Mouse (Mus musculus) hindbrain, embryonic 13.5 days (tissue): ENCODE results near the gene Tmem131. TPM values are rescaled to one million over a fixed set of nuclear protein-coding genes. Genes with fewer than 3 reads are reported as not detected.

Source experiments
- ATAC-seq: fragments of 200-750 bp; cut with Nextera tagmentation; 2 replicates; pipeline ENCODE4 v1.8.0; 2017; ENCODE audit warnings: moderate TSS enrichment; ENCODE audit not compliant: low FRiP score
- H3K27ac ChIP-seq: fragments of 300-500 bp; sonication (generic); 2 replicates; pipeline ENCODE4 v1.5.1; 2015; ENCODE audit warnings: inconsistent platforms, mild to moderate bottlenecking, moderate library complexity
- H3K27me3 ChIP-seq: fragments of 300-500 bp; sonication (generic); 2 replicates; pipeline ENCODE4 v1.6.1; 2015; ENCODE audit warnings: mild to moderate bottlenecking, inconsistent platforms
- H3K36me3 ChIP-seq: fragments of 300-500 bp; sonication (generic); 2 replicates; pipeline ENCODE4 v1.6.1; 2015; ENCODE audit warnings: mild to moderate bottlenecking, inconsistent platforms
- H3K4me1 ChIP-seq: fragments of 300-500 bp; sonication (generic); replicated peaks from 2 replicates; pipeline ENCODE4 v1.6.1; 2015; ENCODE audit warnings: inconsistent platforms
- H3K4me2 ChIP-seq: fragments of 300-500 bp; sonication (generic); 2 replicates; pipeline ENCODE4 v1.6.1; 2015; ENCODE audit warnings: inconsistent platforms, mild to moderate bottlenecking, moderate library complexity
- H3K4me3 ChIP-seq: fragments of 300-500 bp; sonication (generic); 2 replicates; pipeline ENCODE4 v1.5.1; 2015; ENCODE audit warnings: mild to moderate bottlenecking, inconsistent platforms
- H3K9ac ChIP-seq: fragments of 300-500 bp; sonication (generic); 2 replicates; pipeline ENCODE4 v1.6.1; 2015; ENCODE audit warnings: mild to moderate bottlenecking, inconsistent platforms
- H3K9me3 ChIP-seq: fragments of 300-500 bp; sonication (generic); 2 replicates; pipeline ENCODE4 v1.6.1; 2016; ENCODE audit warnings: inconsistent platforms
- WGBS: fragments of 180-500 bp; shearing (Covaris S2); methylation state at CpG from one replicate; pipeline ENCODE4 v1.1.7; 2015; 5-methylcytosine and 5-hydroxymethylcytosine counted together
- polyA plus RNA-seq: library from polyadenylated mRNA; unstranded; fragments of >200 nt; fragmentation: Nextera tagmentation; extraction: Ambion mirVana; gene quantifications from 2 replicates; pipeline ENCODE4 v1.2.1, GENCODE M21; 2015

Tmem131 gene
- polyA plus RNA-seq, 1 experiment from 2014 or later = 11.6 TPM

DNA sequence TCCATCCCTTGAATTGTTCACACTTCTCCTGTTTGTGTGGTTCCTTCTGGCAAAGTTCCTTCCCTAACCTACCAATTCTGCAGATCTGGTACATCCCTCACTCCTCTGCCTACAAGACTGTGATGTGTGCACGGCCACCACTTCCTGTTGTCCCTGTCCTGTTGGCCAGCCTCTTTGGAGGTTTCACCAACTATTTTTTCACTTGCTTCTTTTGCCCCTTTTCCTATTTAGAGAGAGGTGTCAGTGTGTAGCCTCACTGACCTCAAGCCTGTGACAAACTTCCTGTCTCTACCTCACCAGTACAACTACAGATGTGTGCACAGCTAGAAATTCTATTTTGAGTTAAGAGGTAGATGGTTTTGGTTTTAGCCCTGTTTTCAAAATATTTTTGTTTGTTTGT is 136.4 kb downstream of the Tmem131 start:
- H3K9me3 ChIP-seq = no peaks in the 10 kb centered on the region

DNA sequence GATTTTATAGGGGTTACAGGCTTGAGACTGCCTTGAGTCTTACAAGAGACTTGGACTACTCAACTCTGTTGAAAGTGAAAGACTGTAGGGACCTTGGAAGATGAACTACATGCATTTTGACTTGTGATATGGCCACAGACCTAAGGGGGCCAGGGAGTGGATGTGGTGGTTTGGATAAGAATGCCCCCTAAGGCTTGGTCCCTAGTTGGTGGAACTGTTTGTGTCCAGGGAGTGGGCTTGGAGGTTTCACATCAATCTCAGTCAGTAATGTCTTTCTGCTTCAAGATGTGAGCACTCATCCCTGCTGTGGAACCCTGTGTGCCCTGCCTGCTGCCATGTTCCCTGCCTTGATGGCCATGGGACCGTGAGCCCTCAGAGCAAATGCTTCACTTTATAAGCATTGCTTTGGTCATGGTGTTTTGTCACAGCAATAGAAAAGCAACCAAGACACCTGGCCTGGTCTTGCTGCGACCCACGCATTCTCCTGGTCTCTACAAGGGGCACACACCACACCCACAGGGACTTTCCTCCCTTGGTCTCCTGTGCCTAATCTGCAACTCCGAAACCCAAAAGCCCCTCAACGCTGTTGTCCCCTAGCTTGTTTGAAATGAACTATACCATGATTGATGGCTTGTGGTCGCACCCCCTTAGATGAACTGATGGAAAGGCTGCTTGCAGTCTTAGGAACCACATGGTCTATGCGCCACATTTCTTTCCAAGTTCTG is 137.1 kb downstream of the Tmem131 start:
- Histone ChIP-seq H3K27me3 (no peaks in the 10 kb centered on the region), H3K4me1 (no peaks in the 10 kb centered on the region), H3K4me2 (no peak overlapping the region), H3K9ac (no peak overlapping the region), H3K9me3 (no peaks in the 10 kb centered on the region), H3K36me3 (peaks cover 91% of the 10 kb centered on the region), H3K27ac (no peak overlapping the region), H3K4me3 (no peak overlapping the region)
- WGBS = 94% methylated on average over 7 of the region's 7 CpGs
- ATAC-seq = no peak

More for the DNA sequence above, 136.4 kb downstream of the Tmem131 start:
- Histone ChIP-seq H3K4me1 (no peaks in the 10 kb centered on the region), H3K4me3 (no peak overlapping the region), H3K27ac (no peak overlapping the region), H3K4me2 (no peak overlapping the region), H3K9ac (no peak overlapping the region), H3K36me3 (peaks cover 91% of the 10 kb centered on the region), H3K27me3 (no peaks in the 10 kb centered on the region)
- ATAC-seq = no peak
- WGBS = 95% methylated on average over 1 of the region's 1 CpGs

DNA sequence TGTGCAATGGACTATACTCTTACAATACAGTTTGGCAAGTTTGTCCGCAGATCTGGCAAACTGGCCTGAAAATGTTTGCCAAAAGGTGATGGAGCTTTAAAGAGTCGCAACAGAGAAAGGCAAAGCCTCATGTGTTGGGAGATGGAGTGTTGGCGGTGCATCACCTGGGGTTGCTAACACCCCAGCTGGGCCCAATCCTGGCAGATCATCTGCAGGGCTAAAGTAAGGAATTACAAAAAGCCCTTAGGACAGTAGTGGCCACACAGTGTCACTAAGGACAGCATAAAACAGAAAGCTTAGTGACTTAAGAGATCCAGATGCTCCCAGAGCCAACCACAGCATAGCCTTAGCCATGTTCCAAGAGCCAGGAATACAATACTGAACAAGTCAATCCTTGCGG is 138.6 kb downstream of the Tmem131 start:
- WGBS = over 99% methylated on average over 4 of the region's 4 CpGs
- Histone ChIP-seq H3K4me3 (no peak overlapping the region), H3K4me1 (no peaks in the 10 kb centered on the region), H3K9ac (no peak overlapping the region), H3K27ac (peak overlapping the region; percentile 26; the same call in 1 of the 2 replicates), H3K9me3 (no peaks in the 10 kb centered on the region), H3K36me3 (peaks cover 89% of the 10 kb centered on the region), H3K4me2 (no peak overlapping the region), H3K27me3 (no peaks in the 10 kb centered on the region)
- ATAC-seq = no peak

DNA sequence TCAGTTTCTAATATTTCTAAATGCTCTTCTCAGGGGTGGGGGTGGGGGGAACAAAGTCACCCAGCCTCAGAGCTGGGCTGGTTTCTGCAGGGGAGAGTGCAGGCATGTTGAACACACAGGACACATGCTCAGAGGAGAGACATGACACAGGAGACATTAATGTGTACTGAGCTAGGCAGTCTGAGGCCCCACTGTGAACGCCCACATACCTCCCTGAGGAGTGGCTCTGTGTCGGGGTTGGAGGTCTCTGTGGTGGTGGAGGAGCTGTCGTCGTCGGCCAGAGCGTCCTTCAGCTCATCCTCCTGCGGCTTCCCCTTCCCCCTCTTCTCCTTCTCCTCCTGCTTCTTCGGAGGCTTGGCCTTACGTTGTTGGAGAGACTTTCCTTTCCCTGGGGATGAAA is 139.2 kb downstream of the Tmem131 start:
- ATAC-seq = no peak
- WGBS = 84% methylated on average over 9 of the region's 9 CpGs

DNA sequence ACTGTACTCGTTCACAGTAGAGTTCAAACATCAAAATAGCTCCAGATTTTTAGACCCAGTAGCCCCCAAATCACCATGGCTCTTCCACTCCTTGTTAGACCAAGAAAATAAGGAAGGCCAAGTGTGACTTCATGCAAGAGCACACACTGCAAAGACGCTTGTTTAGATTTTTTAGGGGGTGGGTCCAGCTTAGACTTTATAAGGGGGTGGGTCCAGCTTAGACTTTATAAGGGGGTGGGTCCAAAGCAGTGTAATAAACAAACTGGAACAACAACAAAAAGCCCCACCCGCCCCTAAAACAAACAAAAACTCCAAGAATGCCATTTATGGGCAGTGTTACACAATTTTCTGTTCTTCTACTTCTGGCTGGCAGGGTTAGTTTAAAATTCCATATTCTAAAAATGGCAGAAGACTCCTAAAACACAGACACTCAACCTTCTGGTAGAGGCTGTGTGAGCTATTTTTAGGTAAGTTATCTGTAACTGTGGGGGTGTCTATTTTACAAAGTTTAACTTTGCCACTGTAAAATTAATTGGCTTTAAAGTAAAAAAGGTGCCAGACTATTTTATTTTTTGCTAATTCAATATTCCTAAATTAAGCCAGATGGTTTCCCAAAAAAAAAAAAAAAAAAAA is 143.0 kb downstream of the Tmem131 start:
- H3K4me3 ChIP-seq = no peak overlapping the region
- no peak for ATAC-seq
- WGBS = 87% methylated on average over 3 of the region's 3 CpGs

More for the DNA sequence above, 139.2 kb downstream of the Tmem131 start:
- no peaks in the 10 kb centered on the region for H3K27me3 ChIP-seq
- H3K9ac ChIP-seq = no peak overlapping the region
- no peak overlapping the region for H3K27ac ChIP-seq
- H3K9me3 ChIP-seq = no peaks in the 10 kb centered on the region
- no peaks in the 10 kb centered on the region for H3K4me1 ChIP-seq
- no peak overlapping the region for H3K4me2 ChIP-seq
- H3K4me3 ChIP-seq = no peak overlapping the region
- H3K36me3 ChIP-seq = peaks cover 89% of the 10 kb centered on the region

DNA sequence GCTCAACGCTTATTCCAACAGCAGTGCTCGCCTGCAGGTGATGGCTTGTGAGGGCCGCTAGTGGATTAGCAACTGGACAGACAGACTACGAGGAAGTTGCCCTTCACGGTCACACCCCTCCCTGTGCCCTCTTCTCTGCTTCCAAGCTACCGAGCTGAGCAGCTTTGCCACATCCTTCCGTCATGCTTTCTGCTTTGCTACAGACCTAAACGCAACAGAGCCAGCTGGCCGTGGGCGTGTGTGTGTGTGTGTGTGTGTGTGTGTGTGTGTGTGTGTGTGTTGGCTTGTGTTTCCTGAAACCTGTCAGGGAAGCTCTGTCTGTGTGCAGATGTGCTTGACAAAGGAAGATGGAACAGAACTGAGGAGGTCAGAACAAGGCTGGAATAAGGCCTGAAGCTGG is 146.0 kb downstream of the Tmem131 start:
- 90% methylated on average over 9 of the region's 10 CpGs for WGBS
- no peak for ATAC-seq

More for the DNA sequence above, 143.0 kb downstream of the Tmem131 start:
- Histone ChIP-seq H3K27ac (no peak overlapping the region), H3K36me3 (peaks cover 92% of the 10 kb centered on the region), H3K9me3 (no peaks in the 10 kb centered on the region), H3K4me1 (no peaks in the 10 kb centered on the region), H3K9ac (no peak overlapping the region), H3K4me2 (no peak overlapping the region), H3K27me3 (no peaks in the 10 kb centered on the region)

DNA sequence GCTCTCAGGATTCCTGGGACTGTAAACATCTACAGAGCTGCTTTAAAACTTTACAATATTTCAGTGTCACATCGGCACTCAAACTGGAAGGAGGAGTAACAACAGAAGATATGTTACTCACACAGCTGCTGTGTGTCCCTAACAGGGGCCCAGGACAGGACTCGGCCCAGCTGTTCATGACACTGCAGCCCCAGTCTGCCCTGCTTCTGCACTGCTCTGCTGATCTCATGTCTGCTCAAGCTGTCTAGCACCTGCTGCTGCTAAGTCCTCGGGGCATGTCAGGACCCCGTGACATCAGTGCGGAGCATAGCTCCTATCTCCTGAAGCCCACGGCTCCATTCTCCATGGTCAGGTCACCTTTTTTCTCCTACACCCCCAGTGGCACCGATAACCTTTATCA is 146.8 kb downstream of the Tmem131 start:
- no peak for ATAC-seq
- no peak overlapping the region for H3K4me3 ChIP-seq
- H3K4me2 ChIP-seq = no peak overlapping the region
- H3K27ac ChIP-seq = no peak overlapping the region
- no peak overlapping the region for H3K9ac ChIP-seq
- 95% methylated on average over 7 of the region's 7 CpGs for WGBS
- H3K36me3 ChIP-seq = peaks cover 96% of the 10 kb centered on the region
- no peaks in the 10 kb centered on the region for H3K9me3 ChIP-seq
- no peaks in the 10 kb centered on the region for H3K27me3 ChIP-seq
- H3K4me1 ChIP-seq = no peaks in the 10 kb centered on the region

More for the DNA sequence above, 146.0 kb downstream of the Tmem131 start:
- Histone ChIP-seq H3K4me2 (no peak overlapping the region), H3K27ac (no peak overlapping the region), H3K36me3 (peaks cover 97% of the 10 kb centered on the region), H3K4me3 (no peak overlapping the region), H3K4me1 (no peaks in the 10 kb centered on the region), H3K9ac (no peak overlapping the region), H3K27me3 (no peaks in the 10 kb centered on the region), H3K9me3 (no peaks in the 10 kb centered on the region)

DNA sequence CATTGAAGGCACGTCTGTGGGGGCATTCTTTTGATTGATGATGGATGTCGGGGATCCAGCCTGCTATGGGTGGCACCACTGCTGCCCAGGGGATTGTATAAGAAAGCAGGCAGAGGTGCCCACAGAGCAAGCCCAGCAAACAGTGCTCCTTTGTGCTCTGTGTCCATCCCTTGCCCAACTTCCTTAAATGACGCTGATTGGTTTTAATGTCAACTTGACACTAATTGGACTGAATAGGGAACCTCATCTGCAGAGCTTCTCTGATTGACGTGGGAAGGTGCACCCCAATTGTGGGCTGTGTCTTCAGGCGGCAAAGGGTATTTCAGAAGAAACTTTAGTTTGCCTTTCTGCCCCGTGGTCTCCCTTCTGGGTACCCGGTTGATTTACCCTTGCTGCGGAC is 154.1 kb downstream of the Tmem131 start:
- no peak overlapping the region for H3K4me2 ChIP-seq
- H3K27me3 ChIP-seq = no peaks in the 10 kb centered on the region
- 72% methylated on average over 8 of the region's 8 CpGs for WGBS
- H3K27ac ChIP-seq = no peak overlapping the region
- no peak overlapping the region for H3K9ac ChIP-seq
- ATAC-seq = no peak
- H3K4me1 ChIP-seq = peaks cover 5% of the 10 kb centered on the region; the same call in 1 of the 2 replicates
- no peak overlapping the region for H3K4me3 ChIP-seq
- H3K36me3 ChIP-seq = peaks cover 42% of the 10 kb centered on the region
- H3K9me3 ChIP-seq = no peaks in the 10 kb centered on the region

DNA sequence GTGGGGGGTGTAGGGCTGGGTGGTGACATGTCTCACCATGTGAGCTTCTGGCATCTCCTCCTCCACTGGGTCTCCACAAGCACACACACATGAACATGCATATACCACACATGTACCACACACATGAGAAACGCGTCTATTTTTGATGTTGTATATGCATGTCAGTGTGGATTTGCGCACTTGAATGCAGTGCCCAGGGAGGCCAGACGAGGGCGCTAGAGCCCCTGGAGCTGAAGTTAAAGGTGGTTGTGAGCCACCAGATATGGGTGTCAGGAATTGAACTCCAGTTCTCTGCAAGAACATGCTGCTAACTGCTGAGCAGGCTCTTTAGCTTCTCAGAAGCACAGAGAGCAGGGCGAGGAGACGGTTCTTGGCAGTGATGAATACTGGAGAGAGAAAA is 157.1 kb downstream of the Tmem131 start:
- Histone ChIP-seq H3K4me2 (no peak overlapping the region), H3K27me3 (0 out of 2 replicates have a peak, but pooled peaks cover 6% of the 10 kb centered on the region), H3K4me3 (no peak overlapping the region), H3K4me1 (peaks cover 5% of the 10 kb centered on the region; the same call in 1 of the 2 replicates), H3K9me3 (no peaks in the 10 kb centered on the region), H3K36me3 (peaks cover 13% of the 10 kb centered on the region), H3K9ac (no peak overlapping the region), H3K27ac (no peak overlapping the region)
- no peak for ATAC-seq
- 93% methylated on average over 7 of the region's 7 CpGs for WGBS

DNA sequence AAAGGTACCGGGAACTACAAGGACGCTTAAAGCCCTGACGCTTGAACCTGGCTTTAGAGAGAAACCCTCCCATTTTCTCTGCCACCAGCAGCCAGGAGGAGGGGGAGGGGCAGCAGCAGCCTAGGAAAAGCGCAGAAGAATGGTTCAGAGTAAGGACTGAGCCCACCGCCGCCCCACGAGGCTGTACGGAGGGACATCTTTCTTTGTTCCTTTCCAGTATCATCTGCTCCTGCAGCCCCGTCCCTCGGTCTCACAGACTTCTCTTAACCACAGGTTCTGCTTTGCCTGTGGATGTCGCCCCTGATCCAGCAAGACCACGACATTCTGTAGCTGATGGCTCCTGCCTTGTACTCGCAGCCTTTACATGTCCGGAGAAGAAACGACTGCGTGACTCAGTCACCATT is 158.2 kb downstream of the Tmem131 start:
- 2% methylated on average over 16 of the region's 16 CpGs for WGBS
- Histone ChIP-seq H3K27me3 (0 out of 2 replicates have a peak, but pooled peaks cover 6% of the 10 kb centered on the region), H3K4me1 (peaks cover 5% of the 10 kb centered on the region; the same call in 1 of the 2 replicates), H3K36me3 (peaks cover 4% of the 10 kb centered on the region; the same call in 1 of the 2 replicates), H3K9me3 (no peaks in the 10 kb centered on the region), H3K27ac (peak overlapping the region; percentile 88), H3K9ac (peak overlapping the region; percentile 84), H3K4me3 (peak overlapping the region; percentile 45), H3K4me2 (peak overlapping the region; percentile 83)
- peak; percentile 69 for ATAC-seq

DNA sequence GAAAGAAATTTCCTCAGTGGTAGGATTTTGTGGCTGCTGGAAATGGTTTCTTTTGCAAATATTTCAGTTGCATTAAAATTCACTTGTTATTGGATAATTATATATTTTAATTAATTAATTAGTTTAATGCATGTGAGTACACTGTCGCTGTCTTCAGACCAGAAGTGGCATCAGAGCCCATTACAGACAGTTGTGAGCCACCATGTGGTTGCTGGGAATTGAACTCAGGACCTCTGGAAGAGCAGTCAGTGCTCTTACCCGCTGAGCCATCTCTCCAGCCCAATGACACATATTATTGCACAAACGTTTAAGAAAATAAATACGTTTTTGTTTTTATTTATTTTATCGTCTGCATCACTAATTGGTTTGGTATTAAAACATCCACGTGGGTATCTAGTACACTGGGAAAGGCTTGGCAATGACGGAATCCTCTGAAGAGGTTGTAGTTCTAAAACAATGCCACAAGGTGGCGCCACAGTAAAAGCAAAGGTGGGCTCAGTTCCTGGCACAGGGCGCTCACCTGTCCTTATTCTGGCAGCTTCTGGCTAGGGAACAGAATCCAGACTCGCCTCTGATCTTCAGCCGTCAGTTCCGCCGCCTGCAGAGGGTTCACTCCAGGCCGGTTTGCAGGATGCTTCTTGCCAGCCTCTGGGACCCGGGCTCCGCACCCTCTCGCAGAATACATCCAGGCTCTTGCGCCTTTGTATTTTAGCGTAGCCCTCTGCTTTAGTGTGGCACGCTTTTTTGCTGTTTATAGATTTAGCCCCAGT is 158.9 kb downstream of the Tmem131 start:
- WGBS = 4% methylated on average over 20 of the region's 20 CpGs
- Histone ChIP-seq H3K9ac (peak overlapping the region; percentile 84), H3K4me1 (peaks cover 5% of the 10 kb centered on the region; the same call in 1 of the 2 replicates), H3K4me3 (peak overlapping the region; percentile 45), H3K9me3 (no peaks in the 10 kb centered on the region), H3K36me3 (peaks cover 4% of the 10 kb centered on the region; the same call in 1 of the 2 replicates), H3K27me3 (0 out of 2 replicates have a peak, but pooled peaks cover 6% of the 10 kb centered on the region), H3K27ac (peak overlapping the region; percentile 88), H3K4me2 (peak overlapping the region; percentile 83)
- ATAC-seq = peak; percentile 81

DNA sequence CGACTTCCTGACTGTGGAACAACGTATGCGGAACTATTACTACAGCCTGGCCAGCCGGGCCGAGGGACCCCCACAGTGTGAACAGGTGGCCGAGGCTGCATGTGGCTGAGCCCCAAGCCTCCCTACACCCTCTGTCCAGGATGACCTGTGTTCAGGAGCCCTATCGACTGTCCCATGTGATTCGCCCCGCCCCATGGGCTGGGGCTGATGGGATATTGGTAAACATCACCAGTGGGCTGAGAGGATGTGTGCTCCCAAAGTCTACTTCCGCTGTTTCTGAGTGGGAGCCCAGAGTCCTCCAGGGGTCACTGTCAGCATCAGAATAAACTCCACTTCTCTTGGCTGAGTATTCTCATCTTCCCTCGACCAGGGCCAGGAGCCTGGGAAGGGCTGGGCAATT is 161.0 kb downstream of the Tmem131 start:
- no peaks in the 10 kb centered on the region for H3K9me3 ChIP-seq
- no peak for ATAC-seq
- no peak overlapping the region for H3K4me2 ChIP-seq
- H3K36me3 ChIP-seq = no peaks in the 10 kb centered on the region
- H3K27ac ChIP-seq = no peak overlapping the region
- WGBS = 81% methylated on average over 11 of the region's 11 CpGs
- H3K4me3 ChIP-seq = no peak overlapping the region
- H3K27me3 ChIP-seq = 0 out of 2 replicates have a peak, but pooled peaks cover 6% of the 10 kb centered on the region
- peaks cover 5% of the 10 kb centered on the region; the same call in 1 of the 2 replicates for H3K4me1 ChIP-seq
- no peak overlapping the region for H3K9ac ChIP-seq
